Comparison of ENCODE assay signal across 8 mouse cellular contexts in genomic region chr4:150371580-150372380, GRCm38 (mm10).
A peak's percentile ranks its signal among the peaks of the same experiment; 100 is the strongest.
DNase-seq lines count a peak whose midpoint lies in the region; ATAC-seq and TF ChIP-seq lines count a peak whose summit lies in the region.

No protein-coding gene starts in this region.

- H3K4me1 ChIP-seq in embryonic fibroblast, embryonic 13.5 days (ENCODE audit: control insufficient read depth, insufficient read depth, low read length) = peaks cover 10% of the 10 kb centered on the region
- peaks cover 85% of the 10 kb centered on the region for H3K4me1 ChIP-seq in heart, embryonic 13.5 days
- peaks cover 36% of the 10 kb centered on the region for H3K4me1 ChIP-seq in kidney, postnatal 0 days (replicated peaks; ENCODE audit: insufficient read depth, low read length)
- peaks cover 67% of the 10 kb centered on the region for H3K4me1 ChIP-seq in liver, embryonic 13.5 days (replicated peaks)
- H3K4me1 ChIP-seq in stomach, embryonic 14.5 days (ENCODE audit: control insufficient read depth, insufficient read depth, low read length) = peaks cover 49% of the 10 kb centered on the region

- no peaks in the 10 kb centered on the region for H3K36me3 ChIP-seq in heart, embryonic 13.5 days
- H3K36me3 ChIP-seq in kidney, postnatal 0 days (ENCODE audit: insufficient read depth, low read length) = no peaks in the 10 kb centered on the region
- no peaks in the 10 kb centered on the region for H3K36me3 ChIP-seq in liver, embryonic 13.5 days
- no peaks in the 10 kb centered on the region for H3K36me3 ChIP-seq in stomach, embryonic 14.5 days (ENCODE audit: control insufficient read depth, insufficient read depth, low read length)

- 1% methylated on average over 58 of the region's 58 CpGs for WGBS in heart, embryonic 13.5 days
- under 1% methylated on average over 58 of the region's 58 CpGs for WGBS in kidney, postnatal 0 days
- under 1% methylated on average over 58 of the region's 58 CpGs for WGBS in liver, embryonic 13.5 days (ENCODE audit: insufficient replicate concordance)
- under 1% methylated on average over 58 of the region's 58 CpGs for WGBS in stomach, embryonic 14.5 days

- peak overlapping the region; percentile 89 for H3K9ac ChIP-seq in heart, embryonic 13.5 days
- peak overlapping the region; percentile 74 for H3K9ac ChIP-seq in kidney, postnatal 0 days (ENCODE audit: low read depth, low read length)
- peak overlapping the region; percentile 80 for H3K9ac ChIP-seq in liver, embryonic 13.5 days
- H3K9ac ChIP-seq in stomach, embryonic 14.5 days (replicated peaks; ENCODE audit: low read depth, low read length) = peak overlapping the region; percentile 56

- peak overlapping the region; percentile 63 for H3K27ac ChIP-seq in embryonic fibroblast, embryonic 13.5 days (ENCODE audit: insufficient read depth, low read length)
- H3K27ac ChIP-seq in heart, embryonic 13.5 days (replicated peaks) = peak overlapping the region; percentile 92
- H3K27ac ChIP-seq in kidney, postnatal 0 days = peak overlapping the region; percentile 91
- peak overlapping the region; percentile 71 for H3K27ac ChIP-seq in liver, embryonic 13.5 days
- H3K27ac ChIP-seq in stomach, embryonic 14.5 days (ENCODE audit: low read length) = peak overlapping the region; percentile 88

- peak overlapping the region; percentile 89 for H3K4me2 ChIP-seq in heart, embryonic 13.5 days
- H3K4me2 ChIP-seq in kidney, postnatal 0 days (ENCODE audit: low read length) = peak overlapping the region; percentile 95
- H3K4me2 ChIP-seq in liver, embryonic 13.5 days = peak overlapping the region; percentile 95
- H3K4me2 ChIP-seq in stomach, embryonic 14.5 days (replicated peaks; ENCODE audit: low read depth, low read length) = peak overlapping the region; percentile 93

- TF ChIP-seq POLR2A in embryonic fibroblast, embryonic 13.5 days (IDR thresholded peaks at IDR 0.05; ENCODE audit: low read depth, low read length) = peak; percentile 52

- DNase-seq in brain, adult 2 months (ENCODE audit: low read depth, low spot score) = peak; percentile 87
- DNase-seq in kidney, postnatal 0 days (ENCODE audit: low spot score) = peak; percentile 93
- peak; percentile 54 for DNase-seq in liver, embryonic 13.5 days
- peak; percentile 40 to 69 for DNase-seq in natural killer cell, adult 2 months (ENCODE audit: low spot score in 2 of 2)

- peak overlapping the region; percentile 55 for H3K4me3 ChIP-seq in embryonic fibroblast, embryonic 13.5 days (ENCODE audit: insufficient read depth, low read length)
- H3K4me3 ChIP-seq in heart, embryonic 13.5 days = peak overlapping the region; percentile 76
- H3K4me3 ChIP-seq in kidney, postnatal 0 days (replicated peaks; ENCODE audit: low read depth, low read length) = peak overlapping the region; percentile 47
- peak overlapping the region; percentile 70 for H3K4me3 ChIP-seq in liver, embryonic 13.5 days (replicated peaks)
- H3K4me3 ChIP-seq in stomach, embryonic 14.5 days (ENCODE audit: low read depth, low read length) = peak overlapping the region; percentile 58

- peak; percentile 67 for ATAC-seq in CD4-positive, CD25-positive, alpha-beta regulatory T cell, adult 4 months
- peak; percentile 71; the same call in 1 of the 2 replicates for ATAC-seq in heart, embryonic 13.5 days (ENCODE audit: extremely low read depth, insufficient number of reproducible peaks, low FRiP score, low TSS enrichment)
- ATAC-seq in kidney, postnatal 0 days (replicated peaks; ENCODE audit: low FRiP score, low read depth) = peak; percentile 85
- ATAC-seq in liver, embryonic 13.5 days (ENCODE audit: low read depth) = peak; percentile 81
- peak; percentile 87 for ATAC-seq in stomach, embryonic 14.5 days (ENCODE audit: insufficient number of reproducible peaks, insufficient read depth, low FRiP score, low read depth)

- no peak for TF ChIP-seq CTCF in embryonic fibroblast, embryonic 13.5 days (IDR thresholded peaks at IDR 0.05; ENCODE audit: borderline replicate concordance, insufficient read depth, low read length)
- TF ChIP-seq CTCF in kidney, postnatal 0 days (IDR thresholded peaks at IDR 0.05; ENCODE audit: low read depth) = 0 out of 2 replicates have a peak, but pooled peaks have one; percentile 8

- no peaks in the 10 kb centered on the region for H3K27me3 ChIP-seq in heart, embryonic 13.5 days (replicated peaks)
- H3K27me3 ChIP-seq in kidney, postnatal 0 days (ENCODE audit: insufficient read depth, low read length) = no peaks in the 10 kb centered on the region
- no peaks in the 10 kb centered on the region for H3K27me3 ChIP-seq in liver, embryonic 13.5 days
- no peaks in the 10 kb centered on the region for H3K27me3 ChIP-seq in stomach, embryonic 14.5 days (ENCODE audit: control insufficient read depth, insufficient read depth, low read length)

- no peaks in the 10 kb centered on the region for H3K9me3 ChIP-seq in heart, embryonic 13.5 days
- no peaks in the 10 kb centered on the region for H3K9me3 ChIP-seq in kidney, postnatal 0 days (replicated peaks; ENCODE audit: low read length)
- H3K9me3 ChIP-seq in liver, embryonic 13.5 days (replicated peaks) = no peaks in the 10 kb centered on the region
- H3K9me3 ChIP-seq in stomach, embryonic 14.5 days (ENCODE audit: control insufficient read depth, low read depth, low read length) = no peaks in the 10 kb centered on the region

Comparison
In these comparisons a context has a peak if more than half of its experiments do, and no peak if none do; other contexts are left out.
1. Peak in every context shown above with its lines: DNase-seq, ATAC-seq, H3K4me3 ChIP-seq and H3K27ac ChIP-seq.